Mouse (Mus musculus) neural tube, embryonic 14.5 days (tissue): ENCODE results near the gene Slc35e3. TPM values are rescaled to one million over a fixed set of nuclear protein-coding genes. Genes with fewer than 3 reads are reported as not detected.
"Not testable (repeated sequence)": the region's sequence is repeated elsewhere in the genome, so short reads cannot be mapped to it uniquely, and the experiment has no call there.

ENCODE experiments used
- ATAC-seq: fragments of 200-750 bp; cut with Nextera tagmentation; 2 replicates; pipeline ENCODE4 v1.8.0; 2017; ENCODE audit warnings: low read depth, mild to moderate bottlenecking, moderate TSS enrichment, moderate library complexity
- H3K27ac ChIP-seq: fragments of 300-500 bp; sonication (generic); 2 replicates; pipeline ENCODE4 v1.5.1; 2014; ENCODE audit warnings: low read depth, mild to moderate bottlenecking, control low read depth, low read length, moderate library complexity, mixed read lengths
- H3K27me3 ChIP-seq: fragments of 300-500 bp; sonication (generic); 2 replicates; pipeline ENCODE4 v1.6.1; 2014; ENCODE audit warnings: low read length; ENCODE audit not compliant: control insufficient read depth, insufficient read depth
- H3K36me3 ChIP-seq: fragments of 300-500 bp; sonication (generic); 2 replicates; pipeline ENCODE4 v1.6.1; 2014; ENCODE audit warnings: low read length, mixed read lengths; ENCODE audit not compliant: control insufficient read depth, insufficient read depth
- H3K4me1 ChIP-seq: fragments of 300-500 bp; sonication (generic); 2 replicates; pipeline ENCODE4 v1.6.1; 2014; ENCODE audit warnings: low read length; ENCODE audit not compliant: control insufficient read depth, insufficient read depth
- H3K4me2 ChIP-seq: fragments of 300-500 bp; sonication (generic); 2 replicates; pipeline ENCODE4 v1.6.1; 2014; ENCODE audit warnings: mild to moderate bottlenecking, low read depth, low read length, control low read depth
- H3K4me3 ChIP-seq: fragments of 300-500 bp; sonication (generic); 2 replicates; pipeline ENCODE4 v1.5.1; 2014; ENCODE audit warnings: low read depth, low read length, control low read depth, mixed read lengths
- H3K9ac ChIP-seq: fragments of 300-500 bp; sonication (generic); replicated peaks from 2 replicates; pipeline ENCODE4 v1.6.1; 2014; ENCODE audit warnings: low read depth, mild to moderate bottlenecking, control low read depth, low read length, mixed read lengths
- H3K9me3 ChIP-seq: fragments of 300-500 bp; sonication (generic); 2 replicates; pipeline ENCODE4 v1.6.1; 2016; ENCODE audit warnings: low read length; ENCODE audit not compliant: control insufficient read depth
- WGBS: fragments of 180-500 bp; shearing (Covaris S2); extraction: QIAGEN DNeasy Blood & Tissue Kit; methylation state at CpG from one replicate; pipeline ENCODE4 v1.1.7; 2014; 5-methylcytosine and 5-hydroxymethylcytosine counted together
- polyA plus RNA-seq: library from polyadenylated mRNA; unstranded; fragments of >200 nt; fragmentation: Nextera tagmentation; extraction: Ambion mirVana; gene quantifications from 2 replicates; pipeline ENCODE4 v1.2.1, GENCODE M21; 2014

The Slc35e3 gene
- polyA plus RNA-seq, 1 experiment from 2014 or later, result 20.5 TPM

DNA sequence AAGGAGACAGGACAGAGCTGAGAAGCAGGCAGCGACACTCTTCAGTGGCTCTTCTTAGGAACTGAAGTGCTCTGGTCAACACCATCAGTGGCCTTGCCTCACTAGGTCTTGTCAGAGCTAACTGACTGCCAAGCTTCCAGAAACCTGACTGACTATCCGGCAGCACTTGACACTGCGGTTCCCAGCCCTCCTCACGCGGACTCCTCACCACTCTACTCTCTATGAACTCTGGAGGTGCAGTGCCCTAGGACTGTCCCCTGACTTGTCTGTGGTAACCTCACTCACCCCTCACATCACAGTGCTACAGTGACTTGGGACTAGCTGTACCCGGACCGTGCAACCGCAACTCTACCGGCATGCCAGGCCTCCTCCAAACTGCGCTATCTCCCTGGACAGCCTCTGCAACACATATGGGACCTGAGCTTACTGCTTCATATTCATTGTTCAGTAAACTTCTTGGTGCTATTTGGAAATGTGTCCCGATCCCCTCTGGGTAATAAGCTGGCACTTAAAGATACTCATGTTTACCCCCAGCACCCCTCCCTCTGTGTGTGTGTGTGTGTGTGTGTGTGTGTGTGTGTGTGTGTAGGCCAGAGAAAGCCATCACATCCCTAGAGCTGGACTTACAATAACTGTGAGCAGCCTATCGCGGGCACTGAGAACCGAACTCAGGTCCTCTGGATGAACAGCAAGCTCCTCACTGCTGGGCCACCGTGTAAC, 7.1 kb downstream of the Slc35e3 start:
- no peak overlapping the region for H3K4me3 ChIP-seq
- H3K36me3 ChIP-seq, result peaks cover 37% of the 10 kb centered on the region
- no peak overlapping the region for H3K27ac ChIP-seq
- no peaks in the 10 kb centered on the region for H3K9me3 ChIP-seq
- ATAC-seq, result no peak
- H3K4me1 ChIP-seq, result peaks cover 7% of the 10 kb centered on the region
- no peak overlapping the region for H3K4me2 ChIP-seq
- H3K27me3 ChIP-seq, result no peaks in the 10 kb centered on the region
- no peak overlapping the region for H3K9ac ChIP-seq
- WGBS, result 97% methylated on average over 15 of the region's 15 CpGs

DNA sequence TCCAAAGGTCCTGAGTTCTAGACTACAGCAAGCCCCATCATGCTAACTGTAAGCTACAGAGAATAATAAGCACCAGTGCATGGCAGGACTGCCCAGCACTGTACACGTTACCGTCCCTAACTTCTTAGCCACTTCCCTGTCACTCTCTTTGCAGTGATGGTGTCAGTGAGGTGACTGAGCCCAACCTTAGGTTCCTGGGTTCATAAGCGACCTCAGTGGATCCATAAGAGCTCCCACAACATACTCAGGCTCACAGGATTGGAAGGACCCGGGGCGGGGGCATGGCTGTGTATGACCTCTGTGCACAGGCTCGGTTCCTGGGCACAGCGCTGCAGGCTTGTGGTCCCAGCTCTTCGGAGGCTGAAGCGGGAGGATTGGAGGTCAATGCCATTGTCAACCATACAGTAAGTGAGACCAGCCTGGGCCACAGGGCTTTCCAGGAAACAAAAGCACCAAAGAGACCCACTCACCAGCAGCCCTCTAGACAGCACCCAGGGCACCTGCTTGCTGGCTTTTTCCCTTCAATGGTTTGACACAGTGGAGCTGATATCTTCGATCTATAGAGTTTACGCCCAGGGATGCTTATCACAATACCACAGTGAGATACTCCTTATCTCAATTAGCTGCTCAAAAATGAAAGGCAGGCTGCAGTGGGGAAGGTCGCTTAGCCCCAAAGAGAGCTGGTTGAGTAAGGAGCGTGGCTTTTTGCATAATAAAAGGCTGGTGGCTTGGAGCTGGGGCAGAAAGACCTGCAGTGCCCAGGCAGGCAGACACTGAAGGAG, 7.8 kb downstream of the Slc35e3 start:
- no peaks in the 10 kb centered on the region for H3K4me1 ChIP-seq
- H3K9ac ChIP-seq, result no peak overlapping the region
- no peak overlapping the region for H3K27ac ChIP-seq
- H3K4me3 ChIP-seq, result no peak overlapping the region
- H3K9me3 ChIP-seq, result no peaks in the 10 kb centered on the region
- WGBS, result 86% methylated on average over 13 of the region's 13 CpGs
- ATAC-seq, result no peak
- H3K4me2 ChIP-seq, result no peak overlapping the region
- H3K36me3 ChIP-seq, result peaks cover 37% of the 10 kb centered on the region
- no peaks in the 10 kb centered on the region for H3K27me3 ChIP-seq

DNA sequence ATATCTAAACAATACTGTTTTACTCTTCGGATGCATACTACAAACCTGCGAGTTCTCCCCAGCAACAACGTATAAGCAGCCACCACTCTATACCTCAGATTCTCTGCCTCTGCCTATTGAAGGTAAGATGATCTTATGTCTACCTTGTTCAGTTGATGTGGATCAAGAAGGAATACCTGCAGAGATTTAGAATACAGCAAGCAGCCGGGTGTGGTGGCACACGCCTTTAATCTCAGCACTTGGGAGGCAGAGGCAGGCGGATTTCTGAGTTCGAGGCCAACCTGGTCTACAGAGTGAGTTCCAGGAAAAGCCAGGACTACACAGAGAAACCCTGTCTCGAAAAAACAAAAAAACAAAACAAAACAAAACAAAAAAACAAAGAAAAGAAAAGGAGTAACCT, 8.7 kb downstream of the Slc35e3 start:
- not testable (repeated sequence) for H3K4me1 ChIP-seq, H3K4me3 ChIP-seq, H3K27me3 ChIP-seq, H3K9ac ChIP-seq, ATAC-seq, H3K4me2 ChIP-seq, H3K9me3 ChIP-seq, H3K27ac ChIP-seq
- H3K36me3 ChIP-seq, result peaks cover 37% of the 10 kb centered on the region
- 98% methylated on average over 8 of the region's 8 CpGs for WGBS

DNA sequence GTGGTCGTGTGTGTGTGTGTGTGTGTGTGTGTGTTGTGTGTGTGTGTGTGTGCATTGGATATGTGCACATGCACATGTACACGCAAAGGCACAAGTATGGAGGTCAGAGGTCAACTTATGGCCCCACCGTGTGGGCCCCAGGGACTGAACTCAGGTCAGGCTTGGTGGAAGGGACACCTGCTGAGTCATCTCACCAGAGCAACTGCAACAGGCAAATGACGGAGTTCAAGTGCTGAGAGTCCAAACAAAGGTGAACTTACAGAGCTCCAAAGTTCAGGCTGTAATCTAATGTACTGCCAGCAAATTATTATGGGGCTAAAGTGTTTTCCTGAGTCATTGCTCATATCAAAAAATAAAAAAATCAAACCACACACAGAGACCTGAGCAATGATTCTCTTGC, 9.1 kb downstream of the Slc35e3 start:
- H3K9me3 ChIP-seq, result no peaks in the 10 kb centered on the region
- H3K36me3 ChIP-seq, result peaks cover 37% of the 10 kb centered on the region
- 91% methylated on average over 4 of the region's 4 CpGs for WGBS
- H3K4me2 ChIP-seq, result no peak overlapping the region
- H3K27ac ChIP-seq, result no peak overlapping the region
- H3K4me1 ChIP-seq, result no peaks in the 10 kb centered on the region
- no peak overlapping the region for H3K4me3 ChIP-seq
- no peak overlapping the region for H3K9ac ChIP-seq
- no peak for ATAC-seq
- no peaks in the 10 kb centered on the region for H3K27me3 ChIP-seq

DNA sequence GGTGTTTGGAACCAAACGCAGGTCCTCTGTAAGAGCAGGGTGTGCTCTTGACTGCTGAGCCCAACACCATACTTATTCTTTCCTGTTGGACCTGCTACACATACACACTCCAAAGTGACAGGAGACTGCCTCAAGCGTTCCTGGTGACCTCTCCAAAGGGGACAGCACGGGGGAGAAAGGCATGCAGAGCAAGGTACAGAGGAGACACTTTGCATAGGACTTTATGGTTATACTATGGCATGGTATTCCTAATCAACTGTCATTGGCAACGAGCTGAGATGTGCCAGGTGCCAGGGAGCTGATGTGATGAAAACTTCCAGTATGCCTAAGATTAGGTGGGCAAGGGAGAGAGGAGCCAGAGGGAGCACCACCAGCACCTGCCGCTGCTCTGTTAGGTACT, 9.6 kb downstream of the Slc35e3 start:
- Histone ChIP-seq H3K9ac (no peak overlapping the region), H3K4me1 (no peaks in the 10 kb centered on the region), H3K27me3 (no peaks in the 10 kb centered on the region), H3K27ac (no peak overlapping the region), H3K9me3 (no peaks in the 10 kb centered on the region), H3K36me3 (peaks cover 37% of the 10 kb centered on the region), H3K4me2 (no peak overlapping the region), H3K4me3 (no peak overlapping the region)
- WGBS, result 91% methylated on average over 5 of the region's 5 CpGs
- no peak for ATAC-seq

DNA sequence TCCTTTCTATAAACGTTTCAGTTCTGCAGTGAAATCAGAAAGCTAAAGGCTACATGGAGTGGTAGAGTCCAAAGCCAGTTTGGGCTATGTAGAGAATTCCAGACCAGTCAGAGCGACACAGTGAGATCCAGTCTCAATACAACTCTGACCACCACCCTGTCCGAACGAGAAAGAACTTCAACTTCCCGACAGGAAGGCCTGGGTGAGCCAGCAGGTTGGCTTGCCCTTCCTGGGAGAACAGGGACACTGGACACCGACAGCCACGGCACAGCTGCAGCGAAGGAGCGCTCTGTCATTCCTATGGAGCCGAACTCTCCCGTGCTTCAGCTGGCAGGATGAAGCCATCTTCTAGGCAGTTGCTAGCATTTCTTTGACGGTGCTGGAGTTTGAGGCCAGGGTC, 10.8 kb downstream of the Slc35e3 start:
- not testable (repeated sequence) for H3K9me3 ChIP-seq, H3K4me2 ChIP-seq, ATAC-seq, H3K4me1 ChIP-seq, H3K27ac ChIP-seq, H3K9ac ChIP-seq, H3K4me3 ChIP-seq, H3K27me3 ChIP-seq
- WGBS, result 91% methylated on average over 11 of the region's 12 CpGs
- H3K36me3 ChIP-seq, result peaks cover 37% of the 10 kb centered on the region

DNA sequence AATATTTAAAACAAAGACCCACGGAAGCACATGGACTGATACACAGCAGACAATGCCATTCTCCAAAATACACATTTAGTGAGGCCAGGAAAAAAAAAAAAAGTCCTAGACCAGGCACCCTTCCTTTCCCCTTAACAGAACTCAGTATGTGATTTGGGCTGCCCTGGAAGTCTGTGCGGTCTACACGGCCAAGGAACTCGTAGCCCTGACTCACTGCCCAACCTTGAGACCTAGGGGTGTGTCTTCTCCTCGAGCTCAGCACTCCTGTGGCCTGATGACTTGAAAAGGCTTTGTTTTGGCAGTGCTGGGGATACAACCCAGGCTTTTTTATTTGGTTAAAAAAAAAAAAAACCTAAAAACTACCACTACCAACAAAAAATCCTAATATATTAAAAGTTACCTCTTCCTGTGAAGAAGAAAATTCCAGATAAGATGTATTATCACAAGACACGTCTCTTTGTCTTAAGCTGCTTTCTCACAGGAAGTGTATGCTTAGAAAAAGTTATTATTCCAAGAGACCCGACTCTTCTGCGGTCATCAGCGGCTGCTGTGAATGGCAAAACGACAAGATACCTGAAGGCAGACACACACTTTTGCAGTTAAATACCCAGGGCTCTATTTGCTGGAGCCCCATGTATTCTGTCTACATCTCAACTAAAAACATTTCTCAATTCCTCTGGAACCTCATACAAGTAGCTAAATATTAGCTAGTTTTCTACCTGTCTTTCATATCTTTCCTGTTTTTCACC, 11.9 kb downstream of the Slc35e3 start:
- not testable (repeated sequence) for H3K9me3 ChIP-seq, ATAC-seq, H3K4me1 ChIP-seq, H3K4me2 ChIP-seq, H3K27ac ChIP-seq, H3K9ac ChIP-seq, H3K27me3 ChIP-seq, H3K4me3 ChIP-seq
- 87% methylated on average over 9 of the region's 10 CpGs for WGBS
- peaks cover 30% of the 10 kb centered on the region for H3K36me3 ChIP-seq

DNA sequence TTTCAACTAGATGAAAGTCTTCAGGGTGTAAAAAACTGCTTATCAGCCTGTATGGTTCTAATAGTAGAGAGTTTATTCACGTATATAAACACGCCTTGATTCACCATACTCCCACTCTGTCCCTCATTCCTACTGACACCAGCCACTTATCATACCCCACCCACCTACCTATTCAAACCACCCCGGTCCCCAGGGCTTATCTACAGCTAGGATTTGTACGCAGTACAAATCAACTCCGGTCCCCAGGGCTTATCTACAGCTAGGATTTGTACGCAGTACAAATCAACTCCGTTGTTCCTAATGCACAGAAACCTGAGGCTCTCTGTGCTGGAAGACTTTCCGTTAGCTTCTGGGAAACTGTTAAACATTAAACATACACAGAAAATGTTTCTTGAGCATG, 12.5 kb downstream of the Slc35e3 start:
- not testable (repeated sequence) for H3K27me3 ChIP-seq, H3K4me2 ChIP-seq, H3K4me3 ChIP-seq, H3K4me1 ChIP-seq, H3K27ac ChIP-seq, ATAC-seq, H3K9me3 ChIP-seq, H3K9ac ChIP-seq
- WGBS, result 91% methylated on average over 8 of the region's 8 CpGs
- H3K36me3 ChIP-seq, result peaks cover 23% of the 10 kb centered on the region
